Mouse (Mus musculus) CD8-positive naive resting alpha-beta T cell, adult 57 days (primary cell): Measurements from ENCODE around the gene Nop10. TPM values are rescaled to one million over a fixed set of nuclear protein-coding genes. Genes with fewer than 3 reads are reported as not detected.

Experiments
- total RNA-seq: library from RNA; stranded (reverse); gene quantifications from one replicate; pipeline ENCODE4 v1.2.4, GENCODE M21; 2023

Nop10 gene
- total RNA-seq = 66.9 TPM

GRCm38 (mm10) chr2:112261748-112262653 lies at the start of gene Nop10:
Gene Nop10 (plus strand): TSS chr2:112261926.

GRCm38 (mm10) chr2:112239212-112239934 lies 22.4 kb upstream of the Nop10 start, which contains the start of gene Lpcat4:
Gene Lpcat4 (plus strand): TSS chr2:112239468.

DNA sequence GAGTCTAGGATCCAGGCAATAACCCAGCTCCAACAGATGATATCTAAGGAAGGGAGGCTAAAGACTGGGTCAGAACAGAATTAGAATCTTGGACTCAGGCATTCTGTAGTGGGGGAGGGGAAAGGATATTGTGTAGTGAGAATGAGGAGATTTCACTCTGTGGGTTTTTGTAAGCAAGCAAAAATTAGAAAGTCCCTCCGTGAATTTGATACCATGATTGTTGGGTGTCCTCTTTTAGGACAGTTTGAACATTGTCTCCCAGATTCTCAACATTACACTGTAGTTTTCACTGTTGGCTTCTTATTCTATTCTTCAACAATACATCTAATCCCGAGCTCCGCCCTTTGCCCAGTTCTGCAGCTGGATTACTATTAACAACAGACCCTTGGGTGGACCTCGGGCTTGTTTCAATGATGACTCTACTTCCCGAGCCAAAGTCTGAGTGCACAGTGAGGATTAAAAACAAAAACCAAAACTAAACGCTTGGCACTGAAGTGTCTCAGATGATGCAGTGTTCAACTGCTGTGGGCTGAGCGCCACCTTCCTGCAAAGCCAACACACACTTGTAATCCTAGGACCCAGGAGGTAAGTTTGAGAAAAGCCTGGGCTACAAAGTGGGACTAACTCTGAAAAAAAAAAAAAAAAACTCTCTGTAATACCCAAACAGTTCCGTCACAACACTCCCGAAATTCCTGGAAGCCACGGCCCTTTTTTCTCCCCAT lies 2.3 kb upstream of the Nop10 start, which contains the start of gene Nutm1:
TSS of gene Nutm1 (minus strand) at position 51 of the 722 bp plus-strand sequence.

DNA sequence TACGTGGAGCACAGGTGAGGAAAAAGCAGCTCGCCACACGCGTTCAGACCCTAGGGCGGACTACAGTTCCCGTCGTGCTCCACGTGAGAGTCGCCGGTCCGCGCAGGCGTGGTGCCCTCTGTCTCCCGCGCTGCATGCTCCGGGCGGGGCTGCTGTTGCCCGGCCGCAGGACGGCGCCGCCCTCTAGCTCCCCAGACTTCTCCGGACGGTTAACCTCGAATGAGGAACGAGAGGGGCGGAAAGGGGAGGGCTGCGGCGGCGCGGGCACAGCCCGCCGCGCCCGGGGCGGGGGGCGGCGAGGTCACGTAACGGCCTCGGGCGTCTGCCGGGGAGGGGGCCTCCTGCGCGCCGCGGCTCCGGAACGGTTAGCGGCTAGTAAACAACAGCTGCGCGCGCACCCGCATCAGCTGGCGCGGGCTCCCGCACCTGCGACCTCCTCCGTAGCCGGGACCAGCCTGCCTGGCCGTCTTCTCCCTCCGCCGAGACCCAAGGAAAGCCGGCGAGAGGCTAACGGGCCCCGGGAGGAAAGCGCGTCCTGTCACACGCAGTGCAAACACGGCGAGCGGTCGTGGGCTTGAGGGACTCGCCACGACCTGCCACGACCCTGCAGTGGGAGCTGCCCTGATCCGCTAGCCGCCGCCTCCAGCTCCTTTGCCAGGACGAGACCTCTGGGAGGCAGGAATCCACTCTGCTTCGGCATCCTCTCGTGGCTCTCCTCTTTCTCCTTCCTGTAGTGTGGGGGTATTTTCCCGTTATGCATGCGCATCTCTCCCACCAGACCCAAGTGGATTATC lies 3.9 kb downstream of the Nop10 start, which contains the start of gene Slc12a6:
TSS of gene Slc12a6 (plus strand) at position 378 of the 794 bp plus-strand sequence.

DNA sequence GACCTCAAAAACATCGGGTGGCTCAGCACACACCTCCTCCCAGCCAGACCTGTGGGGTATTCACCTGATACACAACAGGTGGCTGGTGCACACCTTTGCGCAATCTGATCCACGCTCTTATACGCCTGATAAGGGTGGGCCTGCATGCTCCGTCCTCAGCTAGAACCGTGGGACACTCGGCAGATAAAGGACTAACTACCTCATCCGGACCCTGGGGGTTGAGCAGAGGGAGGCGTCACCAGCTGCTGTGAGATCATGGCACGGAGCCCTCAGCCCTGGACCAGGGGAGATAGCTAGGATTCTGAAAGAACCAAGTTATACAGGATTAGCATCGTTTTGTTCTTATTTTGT lies 4.5 kb downstream of the Nop10 start, which contains the start of gene Gm21985:
TSS of gene Gm21985 (plus strand) at position 73 of the 351 bp plus-strand sequence.

Other genes starting within 250 kb of the Nop10 start
- not detected for gene Olfr1310, start 249.2 kb upstream of the Nop10 start, total RNA-seq
- not detected for gene Olfr1311, start 237.5 kb upstream of the Nop10 start, total RNA-seq
- gene Olfr1312, start 211.7 kb upstream of the Nop10 start, total RNA-seq = not detected
- gene Olfr1313, start 184.1 kb upstream of the Nop10 start, total RNA-seq = not detected
- gene Olfr1314, start 165.1 kb upstream of the Nop10 start, total RNA-seq = not detected
- gene Olfr1315-ps1, start 146.5 kb upstream of the Nop10 start, total RNA-seq = not detected
- gene Olfr1316, start 126.9 kb upstream of the Nop10 start, total RNA-seq = not detected
- gene Olfr1317, start 121.6 kb upstream of the Nop10 start, total RNA-seq = not detected
- not detected for gene Olfr1318, start 107.7 kb upstream of the Nop10 start, total RNA-seq
- 43.4 TPM for gene Lpcat4, start 22.5 kb upstream of the Nop10 start, total RNA-seq
- gene Nutm1, start 2.6 kb upstream of the Nop10 start, total RNA-seq = not detected
- 104 TPM for gene Slc12a6, start 3.9 kb downstream of the Nop10 start, total RNA-seq
- not detected for gene Gm21985, start 4.4 kb downstream of the Nop10 start, total RNA-seq
- gene Emc4, start 106.1 kb downstream of the Nop10 start, total RNA-seq = 33.7 TPM
- 10.7 TPM for gene Katnbl1, start 117.3 kb downstream of the Nop10 start, total RNA-seq
- gene Emc7, start 193.1 kb downstream of the Nop10 start, total RNA-seq = 13.0 TPM
- not detected for gene Chrm5, start 218.8 kb downstream of the Nop10 start, total RNA-seq
- gene Aven, start 231.0 kb downstream of the Nop10 start, total RNA-seq = 63.3 TPM